Mouse (Mus musculus): ENCODE measurements around the gene Mgat3.

DNA sequence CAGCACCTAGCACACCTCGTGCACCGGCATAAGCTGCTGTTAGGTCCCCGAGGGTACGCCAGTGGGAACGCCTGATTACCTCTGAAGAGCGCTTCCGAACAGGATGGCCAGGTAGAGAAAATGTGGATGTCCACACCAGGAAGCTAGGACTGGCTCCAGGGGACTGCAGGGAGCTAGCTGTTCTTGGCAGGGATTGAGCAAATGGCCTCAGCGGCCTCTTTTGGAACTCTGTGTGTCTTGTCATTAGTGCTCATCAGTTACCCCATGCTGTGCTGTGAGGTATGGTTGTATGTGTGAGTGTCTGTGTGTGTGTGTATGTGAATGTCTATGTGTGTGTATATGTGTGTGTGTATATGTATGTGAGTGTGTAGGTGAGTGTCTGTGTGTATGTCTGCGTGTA, 1.8 kb downstream of the Mgat3 start:
- no peak for TF ChIP-seq POLR2A (IDR thresholded peaks at IDR 0.05; ENCODE audit: borderline replicate concordance, extremely low read depth, insufficient read depth, insufficient read length, poor library complexity, severe bottlenecking)
- TF ChIP-seq CTCF (IDR thresholded peaks at IDR 0.05; ENCODE audit: borderline replicate concordance, extremely low read depth, insufficient read depth, insufficient read length), result no peak
